Mouse (Mus musculus): ENCODE data around the gene Cyp4a32.

GRCm38 (mm10) chr4:115596824-115597336, 3.9 kb upstream of the Cyp4a32 start:
- TF ChIP-seq GATA1 (IDR thresholded peaks at IDR 0.05; ENCODE audit: low read length) (no peak), TAL1 (IDR thresholded peaks at IDR 0.05; ENCODE audit: low read length) (no peak)
